Mouse (Mus musculus) heart, postnatal 4 days (tissue): ENCODE results near the gene Zfp423. TPM values are rescaled to one million over a fixed set of nuclear protein-coding genes. Genes with fewer than 3 reads are reported as not detected.

Source experiments
- DNase-seq: peaks from one replicate; pipeline ENCODE4 v3.0.0; 2021
- total RNA-seq, 2 experiments: library from RNA; stranded (reverse); gene quantifications; 2 replicates each; pipeline ENCODE4 v1.2.3; 2021

The Zfp423 gene
- total RNA-seq, 2 experiments from 2014 or later: 12.9 to 16.2 TPM

DNA sequence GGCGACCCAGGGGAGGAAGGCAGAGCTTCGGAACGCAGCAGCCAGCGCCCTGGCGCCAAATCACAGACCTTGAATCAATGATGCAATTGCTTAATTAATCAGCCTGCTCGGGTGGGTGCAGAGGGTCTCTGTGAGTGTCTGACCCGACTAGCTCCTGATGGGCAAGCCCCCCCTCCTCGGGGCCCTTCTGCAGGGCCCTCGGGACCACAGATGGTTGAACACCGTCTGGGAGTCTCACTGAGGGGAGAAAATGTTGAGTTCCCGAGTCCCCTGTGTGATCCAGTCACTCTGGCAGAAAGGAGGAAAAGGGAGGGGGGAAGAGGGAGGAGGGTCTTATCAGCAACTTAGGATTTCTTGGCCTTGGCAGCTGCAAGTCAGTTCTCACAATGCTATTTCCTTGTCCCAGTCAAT is 124.0 kb downstream of the Zfp423 start:
- peak; percentile 40 for DNase-seq

DNA sequence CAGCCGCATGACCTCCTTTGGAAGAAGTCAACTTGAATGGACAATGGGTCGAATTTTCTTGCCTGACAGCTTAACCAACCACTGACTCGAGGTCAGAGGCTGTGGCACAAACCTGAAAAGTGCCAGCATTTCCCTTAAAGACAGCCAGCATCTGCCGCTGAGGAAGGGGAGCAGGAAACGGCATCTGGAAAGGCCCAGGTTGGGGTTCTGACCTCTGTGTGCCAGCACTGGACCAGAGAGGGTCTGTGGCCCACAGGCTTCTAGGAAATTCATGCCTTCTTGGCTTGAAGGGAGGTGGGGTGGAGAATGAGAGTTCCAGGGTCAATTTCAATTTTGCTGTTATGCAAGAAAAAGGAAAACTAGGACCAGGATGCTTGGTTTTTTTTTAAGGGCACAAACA is 124.7 kb downstream of the Zfp423 start:
- DNase-seq: no peak

DNA sequence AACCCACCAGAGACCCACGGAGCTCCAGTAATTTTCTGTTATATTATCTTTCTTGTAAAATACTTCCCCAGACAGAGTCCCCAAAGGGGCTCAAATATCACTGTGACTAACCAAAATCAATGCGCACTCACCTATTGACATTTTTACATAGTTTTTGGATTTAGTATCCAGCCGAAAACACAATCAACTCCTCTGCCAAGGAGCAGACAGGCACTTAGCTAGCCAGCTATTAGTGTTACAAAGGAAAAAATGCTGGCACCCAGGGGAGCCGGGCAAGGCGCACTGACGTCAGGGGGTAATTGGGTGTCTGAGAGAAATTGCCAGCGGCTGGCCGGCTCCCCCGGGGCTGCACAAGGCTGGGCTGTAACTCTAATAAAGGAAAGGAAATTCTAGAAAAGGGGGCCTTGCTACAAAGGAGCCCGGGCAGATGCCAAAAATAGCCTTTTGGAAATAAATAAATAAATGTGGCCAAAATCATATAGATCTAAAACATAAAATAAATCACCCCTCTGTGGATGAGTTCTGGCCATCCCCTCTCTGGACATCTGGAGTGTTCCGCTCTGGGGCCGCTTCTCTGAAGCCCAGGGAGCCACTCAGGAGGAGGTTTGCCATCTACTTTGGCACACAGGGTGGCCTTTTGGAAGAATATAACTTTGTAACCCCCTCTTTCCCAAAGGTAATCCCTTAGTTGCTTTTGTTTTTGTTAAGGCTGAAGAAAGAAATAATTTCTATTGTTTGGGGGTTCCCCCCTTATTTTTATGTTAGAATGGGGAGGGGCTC is 125.4 kb downstream of the Zfp423 start:
- DNase-seq: peak; percentile 50

DNA sequence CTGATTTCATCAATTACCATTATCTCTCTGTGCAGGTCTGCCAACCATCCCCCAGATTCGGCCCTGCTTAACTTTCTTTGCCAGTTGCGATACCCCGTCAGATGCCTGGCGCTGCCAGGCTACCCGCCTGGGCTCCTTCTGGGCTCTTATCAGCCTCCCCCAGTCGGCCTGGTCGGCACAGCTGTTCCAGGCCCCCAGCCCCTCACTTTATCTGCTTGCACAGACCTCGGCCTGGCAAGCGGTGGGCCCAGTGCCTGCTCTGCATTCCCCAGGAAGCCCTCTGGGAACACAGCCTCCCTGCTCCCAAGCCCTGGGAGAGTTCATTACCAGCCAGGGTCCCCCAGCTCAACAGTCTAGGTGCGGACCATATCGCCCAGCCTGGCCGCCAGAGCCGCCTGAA is 126.1 kb downstream of the Zfp423 start:
- peak; percentile 46 for DNase-seq

DNA sequence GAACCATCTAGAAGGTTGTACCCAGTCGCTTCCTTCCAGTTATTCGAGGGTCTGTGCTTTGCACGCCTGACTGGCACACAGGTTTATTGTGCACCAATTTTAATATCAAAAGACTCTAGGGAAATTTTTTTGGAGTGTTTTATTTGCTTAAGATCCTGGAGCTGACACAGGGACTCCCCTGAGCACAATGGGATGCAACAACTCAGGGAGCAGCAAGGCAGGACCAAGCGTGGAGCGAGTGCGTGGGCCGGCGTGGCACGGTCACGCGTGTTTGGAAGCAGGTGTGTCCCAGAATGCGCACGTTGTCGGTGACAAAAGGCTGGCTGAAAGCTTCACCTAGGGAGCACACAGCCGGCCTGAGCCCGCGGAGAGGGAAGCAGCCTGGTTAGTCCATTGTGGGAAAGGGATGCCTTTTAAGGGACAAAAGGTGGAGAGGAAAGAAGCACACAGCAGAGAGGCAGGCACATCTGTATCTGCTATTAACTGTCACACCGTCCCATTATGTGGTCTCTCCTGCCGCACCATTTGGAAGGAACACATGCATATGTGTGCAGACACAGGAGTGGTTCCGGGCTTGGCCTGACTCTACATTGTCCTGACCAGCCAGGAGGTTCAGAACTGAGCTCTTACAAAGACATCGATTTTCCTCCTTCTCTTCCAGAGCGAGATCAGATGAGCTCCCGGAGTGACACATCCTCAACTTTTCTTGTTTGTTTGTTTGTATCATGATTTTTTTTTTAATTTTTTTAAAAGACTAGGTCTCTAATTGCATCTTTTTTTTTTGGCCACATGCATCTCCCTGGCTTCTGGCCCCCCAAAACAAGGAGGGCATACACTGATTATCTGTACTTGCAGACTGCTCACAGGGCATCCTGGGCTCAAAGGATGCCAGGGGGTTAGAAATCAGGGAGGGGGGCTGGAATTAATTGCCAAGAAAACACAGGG is 126.7 kb downstream of the Zfp423 start:
- no peak for DNase-seq

DNA sequence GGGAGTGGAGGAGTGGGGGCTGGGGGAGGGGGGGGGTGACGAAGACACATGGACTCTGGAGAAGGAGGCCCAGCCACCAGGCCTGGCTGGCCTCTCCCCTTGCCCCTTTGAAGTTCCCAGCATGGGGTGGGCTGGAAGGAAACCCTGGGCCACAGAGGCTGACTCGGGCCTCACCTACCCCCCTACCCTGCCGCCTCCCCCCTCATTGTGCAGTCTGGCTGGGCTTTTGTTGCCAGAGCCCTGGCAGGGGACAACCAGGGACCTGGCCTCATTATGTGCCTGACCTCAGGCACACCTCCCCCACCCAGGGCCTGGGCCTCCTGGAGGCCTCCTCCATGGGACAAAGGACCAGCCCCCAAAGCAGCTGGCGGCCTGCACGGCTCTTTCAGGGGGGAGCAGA is 127.8 kb downstream of the Zfp423 start:
- DNase-seq: no peak

DNA sequence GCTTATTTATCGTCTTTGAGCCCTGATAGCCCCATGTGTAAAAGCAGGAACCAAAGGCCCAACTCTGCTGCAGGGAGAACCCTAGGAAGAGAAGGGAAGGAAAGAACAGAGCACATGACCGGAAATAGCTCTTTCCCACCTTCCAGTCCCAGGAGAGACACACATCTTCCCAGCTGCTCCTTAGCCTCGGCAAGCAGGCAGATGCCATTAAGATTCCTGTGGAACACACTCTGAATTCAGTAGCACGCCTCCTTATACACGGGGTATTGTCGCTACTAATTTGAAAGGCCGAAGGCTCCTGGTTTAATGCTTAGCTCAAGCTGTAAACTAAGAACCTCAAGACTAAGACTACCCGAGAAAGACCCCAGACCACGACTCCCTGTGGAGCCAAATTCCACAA is 128.3 kb downstream of the Zfp423 start:
- no peak for DNase-seq

DNA sequence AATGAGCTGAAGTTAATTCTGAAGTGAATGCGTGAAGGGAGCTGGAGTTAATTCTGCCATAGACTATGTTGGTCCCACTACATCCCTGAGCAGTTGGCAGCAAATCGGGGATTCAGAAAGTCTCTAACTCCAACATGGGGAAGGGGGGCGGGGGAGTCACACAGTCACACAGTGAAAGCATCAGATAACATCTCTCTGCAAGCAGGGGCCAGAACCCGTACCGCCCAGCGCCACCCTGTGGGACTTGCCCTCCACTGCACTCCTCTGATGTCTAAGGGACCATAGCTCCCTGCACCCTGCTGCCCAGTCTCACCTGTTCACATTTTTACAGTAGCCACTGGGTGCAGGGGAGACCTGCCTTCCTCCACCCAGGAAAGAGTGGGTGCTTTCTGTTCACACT is 129.2 kb downstream of the Zfp423 start:
- DNase-seq: peak; percentile 31

DNA sequence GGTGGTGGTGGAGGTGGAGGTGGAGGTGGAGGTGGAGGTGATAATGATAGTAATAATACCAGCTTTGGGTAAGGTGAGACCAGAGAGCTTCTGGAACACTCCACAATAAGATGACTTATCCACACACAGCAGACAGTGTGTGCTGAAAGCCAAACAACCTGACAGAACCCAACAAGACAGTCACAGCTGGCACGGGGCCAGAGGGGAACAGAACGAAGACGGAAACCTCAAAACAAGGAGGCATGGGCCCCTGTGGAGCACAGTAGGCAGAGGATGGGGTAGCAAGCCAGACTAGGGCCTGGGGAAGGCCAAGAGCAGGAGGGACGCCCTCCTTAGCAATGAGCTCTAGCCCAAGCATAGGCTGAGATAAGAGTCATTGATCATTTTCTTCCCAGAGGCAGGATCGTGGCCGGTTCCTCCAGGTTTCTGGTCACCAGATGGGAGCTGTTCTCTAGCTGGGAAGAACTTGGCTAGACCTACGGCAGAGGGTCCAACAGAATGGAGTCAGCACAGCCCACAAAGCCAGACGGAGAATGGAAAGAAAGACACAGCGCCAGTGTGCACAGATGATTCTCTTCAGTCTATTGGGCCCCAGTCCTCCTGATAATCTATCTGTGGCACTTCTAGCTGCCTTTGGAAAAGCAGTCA is 133.3 kb downstream of the Zfp423 start:
- peak; percentile 19 for DNase-seq

DNA sequence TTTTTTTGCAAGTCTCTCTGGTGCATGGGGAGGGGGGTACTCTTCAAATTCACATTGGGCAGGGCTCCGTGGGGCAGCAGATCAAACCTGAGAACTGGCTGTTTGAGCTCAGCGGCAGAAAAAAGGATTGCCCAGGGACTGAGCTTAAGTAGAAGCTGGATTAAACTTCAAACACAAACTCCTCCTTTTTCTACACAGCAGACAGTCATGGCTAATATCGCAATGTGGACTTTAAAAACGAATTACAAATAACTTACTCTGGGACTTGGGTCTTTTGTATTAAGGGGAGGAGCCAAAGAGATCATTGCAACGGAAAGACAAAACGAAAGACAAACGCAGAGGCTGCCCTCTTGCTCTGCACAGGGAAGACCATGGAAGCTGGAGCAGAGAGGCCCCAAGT is 136.2 kb downstream of the Zfp423 start:
- no peak for DNase-seq

DNA sequence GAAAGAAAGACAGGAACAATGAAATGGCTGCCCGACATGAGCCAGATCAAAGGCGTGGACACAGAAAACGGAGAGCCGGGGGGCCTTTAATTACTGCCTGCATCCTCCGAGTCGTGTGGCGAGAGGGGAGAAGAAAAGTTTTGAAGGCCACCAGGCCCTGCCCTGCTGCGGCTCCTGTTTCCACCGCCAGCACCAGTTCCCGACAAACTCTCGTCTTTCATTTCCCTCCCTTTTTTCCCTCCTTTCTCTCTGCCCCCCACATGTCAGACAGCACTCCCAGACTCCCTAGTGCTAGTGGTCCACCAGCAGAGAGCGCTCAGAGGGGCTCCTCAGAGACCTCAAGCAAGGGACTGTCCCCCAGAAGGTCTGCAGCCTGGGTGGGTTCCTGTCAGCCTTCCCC is 136.7 kb downstream of the Zfp423 start:
- DNase-seq: no peak

DNA sequence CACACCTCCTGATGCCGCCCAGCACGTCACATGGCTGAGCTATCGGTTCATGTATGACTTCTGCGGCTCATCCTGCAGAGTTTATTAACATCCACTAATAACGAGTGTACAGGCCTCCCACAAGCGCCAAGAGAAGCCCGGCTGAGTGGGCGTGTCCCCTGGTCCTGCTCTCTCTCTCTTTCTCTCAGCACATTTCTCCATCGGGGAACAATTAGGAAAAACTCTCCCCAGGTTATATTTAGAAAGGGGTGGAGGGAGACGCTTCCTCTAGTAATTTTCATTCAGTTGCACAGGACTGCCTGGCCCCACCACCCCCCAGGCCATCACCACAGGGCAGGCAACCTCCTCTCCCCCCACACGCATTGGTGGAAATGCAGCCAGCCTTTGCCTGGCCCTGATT is 137.2 kb downstream of the Zfp423 start:
- DNase-seq: peak; percentile 23

DNA sequence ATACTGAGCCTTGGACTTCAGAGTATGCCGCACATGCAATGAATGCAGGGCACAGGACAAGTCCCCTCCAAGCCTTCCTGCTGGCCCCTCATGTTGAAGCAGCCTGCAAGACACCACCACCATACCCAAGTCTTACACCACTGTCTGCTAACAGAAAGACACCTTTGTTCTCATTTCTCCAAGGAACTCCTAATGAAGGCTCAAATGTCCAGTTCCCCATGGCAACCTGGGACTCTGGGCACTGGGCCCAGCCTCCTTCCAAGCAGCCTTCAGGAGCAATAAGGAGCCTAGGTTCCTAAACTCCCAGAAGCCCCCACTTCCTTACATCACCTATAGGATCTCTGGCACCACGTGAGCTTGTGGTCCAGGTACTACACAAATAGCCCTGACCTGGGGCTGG is 137.7 kb downstream of the Zfp423 start:
- no peak for DNase-seq

DNA sequence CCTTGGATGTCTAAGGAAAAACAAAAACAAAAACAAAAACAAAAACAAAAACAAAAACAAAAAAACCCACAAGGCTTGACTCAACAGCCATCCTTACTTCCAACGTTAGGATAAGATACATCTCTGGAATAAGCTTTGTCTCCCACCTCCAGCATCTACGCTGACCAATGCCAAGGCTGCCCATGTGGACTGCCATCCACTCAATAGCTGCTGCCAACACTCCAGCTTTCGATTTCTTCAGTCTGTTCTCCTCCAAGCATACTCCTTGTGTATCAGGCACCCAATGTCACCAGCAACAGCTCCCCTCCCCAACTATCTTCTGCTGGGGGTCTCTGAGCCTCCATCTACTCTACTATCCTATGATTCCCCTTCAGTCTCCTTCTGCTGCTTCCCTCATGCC is 140.1 kb downstream of the Zfp423 start:
- DNase-seq: no peak

DNA sequence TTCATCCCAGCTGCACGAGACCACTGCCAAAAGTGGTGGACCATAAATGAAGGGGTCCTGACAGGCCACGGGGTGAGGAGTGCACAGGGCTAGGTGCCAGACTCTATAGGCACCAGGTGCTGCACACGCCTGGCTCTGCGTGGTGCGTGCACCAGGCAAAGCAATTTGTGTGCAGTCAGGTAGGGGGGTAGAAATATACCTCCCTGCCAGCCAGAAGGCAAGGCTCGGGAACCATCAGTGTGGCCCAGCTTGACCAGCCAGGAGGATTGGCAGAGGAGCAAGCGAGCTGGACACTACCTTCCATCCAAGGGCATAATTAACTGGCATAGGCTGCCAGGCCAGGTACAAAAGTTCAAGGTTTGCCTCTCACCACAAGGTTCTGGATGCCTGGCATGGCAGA is 140.9 kb downstream of the Zfp423 start:
- DNase-seq: no peak

DNA sequence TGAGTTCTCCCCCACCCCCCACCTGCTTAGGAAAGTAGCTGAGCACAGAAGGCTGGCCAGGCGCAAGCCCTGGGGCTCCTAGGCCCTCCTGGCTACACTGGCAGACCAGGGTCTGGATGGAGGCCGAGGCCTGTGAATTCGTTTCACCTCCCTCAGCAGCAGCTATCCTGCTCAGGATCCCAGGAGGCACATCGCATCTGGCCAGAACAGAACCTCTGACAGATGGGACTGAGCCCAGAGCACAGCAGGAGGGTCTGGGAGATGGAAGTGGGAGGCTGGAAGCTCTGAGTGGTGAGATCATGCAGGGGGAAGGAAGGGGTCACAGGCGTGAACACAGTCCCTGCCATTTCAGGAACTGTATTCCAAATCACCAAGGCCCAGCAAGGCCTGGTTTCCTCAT is 143.3 kb downstream of the Zfp423 start:
- DNase-seq: no peak

DNA sequence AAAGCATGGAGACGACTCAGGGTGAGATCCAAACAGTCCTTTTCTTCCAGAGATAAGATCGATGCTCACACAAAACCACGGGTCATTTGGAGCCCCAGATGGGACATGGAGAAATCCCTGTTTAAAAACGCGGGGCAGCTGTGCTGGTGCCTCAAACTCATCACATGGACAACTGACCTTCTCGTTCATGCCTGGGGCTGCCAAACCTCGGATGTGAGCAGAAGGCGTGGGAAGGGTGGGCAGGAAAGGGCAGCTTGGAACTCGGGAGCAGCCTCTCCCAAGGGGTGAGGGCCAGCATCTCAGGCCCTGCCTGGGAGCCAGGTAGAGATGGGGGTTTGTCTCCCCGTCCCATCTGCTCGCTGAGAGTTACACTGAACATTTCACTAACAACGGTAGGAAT is 146.7 kb downstream of the Zfp423 start:
- DNase-seq: no peak

DNA sequence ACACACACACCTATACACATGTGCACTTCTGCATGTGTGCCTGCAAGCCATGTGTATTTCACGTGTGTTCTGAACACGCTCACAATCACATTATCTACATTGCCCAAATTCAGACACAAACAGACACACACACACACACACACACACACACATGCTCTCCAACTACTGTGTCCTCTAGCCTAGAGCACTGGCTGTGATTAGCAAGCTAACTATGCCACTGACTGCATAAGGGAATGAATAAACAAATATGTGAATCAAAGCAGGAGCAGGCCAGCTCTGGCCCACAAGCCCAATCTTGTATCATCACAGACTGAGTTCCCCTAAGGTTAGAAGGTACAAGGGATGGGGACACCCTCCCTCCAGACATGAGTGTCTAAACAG is 147.3 kb downstream of the Zfp423 start:
- DNase-seq: no peak

DNA sequence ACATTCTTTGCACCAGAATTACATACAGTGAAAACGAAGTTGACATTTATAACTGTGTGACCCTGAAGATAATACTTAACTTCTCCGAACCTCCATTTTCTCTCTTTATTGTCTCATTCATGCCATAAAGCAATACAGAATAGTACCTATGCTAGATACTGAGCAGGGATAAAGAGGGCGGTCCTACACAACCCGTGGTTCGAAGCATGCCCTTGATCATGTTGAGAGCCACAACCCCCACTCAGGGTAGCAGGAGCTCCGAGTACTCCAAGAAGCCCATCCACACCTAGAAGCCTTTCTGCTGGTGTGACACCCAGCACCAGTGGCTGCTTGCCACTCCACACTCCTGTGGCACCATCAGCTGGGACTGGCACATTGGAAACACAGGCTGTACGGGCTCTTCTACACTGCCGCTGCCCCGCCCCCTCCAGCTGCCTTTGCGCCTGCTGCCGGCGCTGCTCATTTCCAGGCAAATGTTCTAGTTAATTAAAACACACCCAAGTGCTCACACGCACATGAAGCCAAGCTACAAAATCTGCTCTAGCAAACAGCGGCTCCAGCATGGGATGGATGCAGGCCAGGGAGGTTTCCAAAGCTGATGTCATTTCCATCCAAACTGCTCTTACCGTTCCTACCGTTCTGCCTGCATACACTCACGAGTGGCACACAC is 147.9 kb downstream of the Zfp423 start:
- peak; percentile 61 for DNase-seq

DNA sequence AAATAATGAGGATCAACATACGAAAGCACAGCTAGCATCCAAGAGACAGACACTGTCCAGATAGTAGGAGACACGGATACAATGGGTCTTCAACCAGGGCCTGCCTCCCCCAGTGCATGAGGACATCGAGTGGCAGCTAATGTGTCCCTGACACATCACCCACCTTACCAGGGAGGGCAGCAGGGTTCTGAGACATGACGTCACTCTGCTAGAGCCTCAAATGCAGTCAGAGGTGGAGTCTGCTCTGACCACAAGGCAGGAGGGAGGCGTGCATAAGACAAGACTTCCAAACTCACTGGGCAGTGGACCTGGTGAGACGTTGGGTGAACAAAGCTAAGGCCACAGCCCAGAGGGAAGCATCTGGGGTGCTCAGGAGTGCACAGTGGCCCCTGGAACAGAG is 148.6 kb downstream of the Zfp423 start:
- no peak for DNase-seq

DNA sequence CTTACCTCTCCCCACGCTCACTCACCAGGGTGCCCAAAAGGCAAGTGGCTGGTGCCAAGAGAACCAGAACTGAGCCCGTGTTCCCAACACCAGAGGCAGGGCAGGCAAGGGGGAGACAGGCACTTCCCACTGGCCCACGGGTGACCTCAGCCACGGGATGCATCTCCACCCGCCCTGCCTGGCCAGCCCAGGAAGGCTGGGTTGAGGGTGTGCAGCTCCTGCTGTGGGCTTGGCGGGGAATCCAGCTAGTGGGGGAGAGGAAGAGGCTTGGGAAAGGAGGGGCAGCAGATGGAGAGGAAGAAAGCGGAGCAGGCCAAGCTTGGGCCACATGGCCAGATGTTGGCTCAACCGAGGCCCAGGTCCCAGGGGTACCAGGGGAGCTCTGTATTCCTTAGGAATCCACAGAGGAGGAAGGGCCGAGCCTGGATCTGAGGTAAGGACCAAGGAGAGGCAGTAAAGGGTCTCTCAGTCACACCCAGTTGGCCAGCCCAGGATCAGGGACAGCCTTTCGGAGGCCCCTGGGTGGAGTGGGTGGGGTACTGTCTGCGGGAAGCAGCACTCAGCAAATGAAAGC is 155.0 kb downstream of the Zfp423 start:
- peak; percentile 64 for DNase-seq

DNA sequence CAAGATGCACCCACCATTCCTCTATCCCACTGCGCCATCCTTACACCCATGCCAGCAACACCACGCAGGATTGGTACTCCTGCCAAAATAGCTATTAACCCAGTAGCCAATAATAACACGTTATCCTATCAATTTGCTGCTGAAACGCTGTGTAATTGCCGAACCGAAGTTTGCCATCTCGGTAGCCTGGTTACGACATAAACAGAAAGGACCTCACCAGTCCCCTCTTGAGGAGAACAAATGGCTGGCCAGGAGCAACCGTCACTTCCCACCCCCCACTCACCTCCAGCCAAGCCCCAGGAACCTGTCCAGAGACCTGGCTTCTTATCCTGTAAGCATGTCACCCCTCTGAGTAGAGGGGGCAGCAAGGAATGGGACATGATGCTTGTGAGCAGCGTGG is 156.0 kb downstream of the Zfp423 start:
- DNase-seq: no peak
